Mouse (Mus musculus): ENCODE data around the gene Macrod2.

The Macrod2 gene

DNA sequence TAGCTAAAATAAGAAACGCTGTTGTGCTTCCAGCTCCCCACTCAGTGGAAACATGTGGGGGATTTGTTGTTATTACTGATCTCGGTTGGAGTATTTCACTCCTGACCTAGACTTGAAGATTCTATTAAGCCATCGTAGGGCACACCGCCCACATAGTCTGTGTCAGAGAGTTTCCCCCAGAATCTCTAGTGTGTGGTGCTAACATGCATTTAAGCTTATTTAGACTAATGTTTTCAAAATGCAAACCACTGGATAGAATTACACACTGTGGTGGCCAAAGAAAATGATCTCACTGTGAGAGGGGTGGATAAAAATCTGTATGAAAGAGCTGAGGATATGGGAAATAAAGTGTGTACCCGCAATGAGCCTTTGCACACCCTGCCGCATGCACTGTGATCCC lies 834.7 kb downstream of the Macrod2 start:
- DNase-seq = no peak

DNA sequence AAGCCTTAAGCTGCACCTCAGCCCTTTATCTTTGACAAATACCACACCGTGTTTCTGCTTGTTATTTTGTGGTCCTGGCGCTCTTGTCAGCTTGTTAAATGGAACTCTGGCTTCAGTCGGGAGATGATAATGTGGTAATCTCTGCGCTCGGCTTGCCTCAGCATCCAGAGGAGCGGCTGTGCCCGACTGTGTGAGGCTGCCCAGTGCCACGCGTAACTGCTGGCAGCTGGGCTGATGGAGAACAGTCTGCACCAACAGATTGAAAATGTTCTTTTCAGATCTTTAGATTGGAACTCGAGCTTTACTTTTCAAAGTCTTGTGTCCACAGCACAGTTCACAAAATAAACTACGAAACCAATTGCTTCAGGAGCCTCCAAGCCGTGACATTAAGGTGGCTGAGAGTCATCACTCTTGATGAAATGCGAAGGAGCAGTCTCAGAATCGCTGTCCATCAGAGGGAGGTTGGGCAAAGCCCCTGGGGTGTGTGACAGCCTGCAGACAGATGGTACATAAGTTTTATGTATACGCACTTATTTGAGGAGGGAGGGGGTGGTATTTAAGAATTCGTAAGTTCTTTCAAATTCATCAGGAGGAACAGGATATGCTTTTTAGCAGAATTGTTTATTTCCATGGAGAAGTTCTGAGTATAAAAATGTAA lies 836.0 kb downstream of the Macrod2 start:
- DNase-seq = no peak

DNA sequence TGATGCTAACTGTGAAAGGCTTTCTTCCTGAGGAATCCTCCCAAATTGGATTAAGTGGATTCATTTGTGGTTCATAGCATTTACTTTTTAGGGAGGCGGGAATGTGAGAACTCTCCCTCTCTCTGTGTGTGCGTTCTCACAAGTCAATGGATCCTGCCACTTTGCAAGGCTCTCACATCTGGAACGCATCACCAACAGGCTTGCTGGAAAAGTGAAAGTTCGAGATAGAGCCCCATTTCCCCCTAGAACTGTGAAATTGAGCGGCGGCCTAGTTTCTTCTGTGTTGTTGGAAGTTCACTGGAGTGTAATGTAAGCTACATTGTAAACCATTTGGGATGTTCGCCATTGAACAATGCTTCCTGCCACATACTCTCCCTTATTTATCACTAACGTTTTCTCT lies 839.2 kb downstream of the Macrod2 start:
- DNase-seq = no peak

DNA sequence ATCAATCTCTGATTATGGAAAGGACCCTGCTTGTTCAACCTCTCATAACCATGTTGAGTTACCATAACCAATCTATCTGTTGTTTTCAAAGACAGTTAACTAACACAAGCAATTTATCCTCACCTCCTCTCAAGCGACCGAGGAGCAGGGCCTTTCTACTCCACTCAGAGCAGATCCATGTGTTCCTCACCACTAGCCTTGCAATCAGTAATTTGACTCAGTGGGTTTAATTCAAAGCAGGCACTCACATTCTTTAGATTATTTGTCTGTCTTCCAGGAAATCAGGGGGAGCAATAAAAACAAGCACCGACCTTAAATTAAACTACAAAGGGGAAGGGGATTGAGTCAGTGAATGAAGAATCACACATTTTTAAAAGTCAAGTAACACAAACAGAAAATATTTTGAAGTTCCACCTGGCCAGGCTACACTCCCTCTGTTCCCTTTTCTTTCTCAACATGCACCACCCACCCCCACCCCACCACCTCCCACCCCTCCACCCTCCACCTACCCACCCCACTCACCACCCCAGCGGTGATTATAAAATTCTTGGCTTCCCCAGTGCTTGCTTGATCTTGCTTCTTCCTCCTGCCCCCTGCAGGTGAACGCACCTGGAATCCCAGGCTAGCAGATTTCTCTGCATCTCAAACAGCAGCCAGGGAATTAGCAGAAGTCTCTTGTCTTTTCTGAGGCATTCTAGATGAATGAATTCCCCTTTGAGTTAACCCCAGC lies 839.8 kb downstream of the Macrod2 start:
- no peak for DNase-seq

DNA sequence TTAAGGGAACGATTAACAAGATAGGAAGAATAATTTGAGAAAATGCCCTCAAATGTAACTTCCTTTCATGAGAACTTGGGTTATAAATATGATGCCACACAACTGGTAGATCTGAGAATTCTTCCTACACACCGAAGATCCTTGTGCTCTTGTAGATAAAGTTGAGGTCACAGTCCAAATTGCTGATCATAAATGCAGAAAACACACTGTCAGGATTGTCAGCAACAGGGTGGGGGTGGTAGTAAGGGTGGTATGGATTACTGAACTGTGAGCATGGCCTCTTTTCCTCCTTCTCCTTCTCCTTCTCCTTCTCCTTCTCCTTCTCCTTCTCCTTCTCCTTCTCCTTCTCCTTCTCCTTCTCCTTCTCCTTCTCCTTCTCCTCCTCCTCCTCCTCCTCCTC lies 852.6 kb downstream of the Macrod2 start:
- DNase-seq = no peak

DNA sequence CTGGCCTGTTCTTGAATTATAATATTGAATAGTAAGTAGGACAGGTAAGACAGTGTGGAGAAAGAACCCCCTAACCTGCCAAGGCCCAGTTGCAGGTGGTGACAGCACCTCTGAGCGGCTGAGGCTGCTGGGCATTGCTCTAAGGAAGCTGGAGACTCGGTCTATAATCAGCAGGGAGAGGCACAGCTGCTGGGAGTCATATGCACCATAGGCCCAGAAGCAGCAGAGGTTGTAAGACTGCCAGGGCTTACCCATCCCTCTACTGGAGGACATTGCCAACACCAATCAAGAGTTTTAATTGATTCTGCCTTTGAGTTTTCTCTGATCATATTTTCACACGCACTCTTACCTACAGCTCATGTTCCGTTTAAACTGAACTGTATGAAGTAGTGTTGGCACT lies 869.5 kb downstream of the Macrod2 start:
- DNase-seq = no peak

DNA sequence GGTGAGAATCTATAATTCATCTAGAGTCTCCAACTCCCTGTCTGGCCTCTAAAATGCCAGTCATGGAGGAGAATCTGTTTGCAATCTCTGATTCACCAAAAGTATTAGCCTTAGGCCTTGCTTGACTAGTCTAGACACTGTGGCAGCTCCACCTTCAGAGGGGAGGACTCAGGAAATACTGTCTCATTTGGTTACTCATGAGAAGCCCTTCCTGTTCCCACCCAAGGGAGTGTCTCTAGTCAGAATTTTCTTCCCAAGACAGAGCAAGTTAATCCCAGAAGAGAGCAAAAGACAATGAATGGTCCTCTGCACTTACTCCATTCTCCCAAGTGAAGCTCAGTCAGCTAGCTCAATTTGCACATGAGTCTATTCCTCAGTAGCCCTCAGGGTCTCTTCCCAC lies 871.5 kb downstream of the Macrod2 start:
- DNase-seq = no peak

DNA sequence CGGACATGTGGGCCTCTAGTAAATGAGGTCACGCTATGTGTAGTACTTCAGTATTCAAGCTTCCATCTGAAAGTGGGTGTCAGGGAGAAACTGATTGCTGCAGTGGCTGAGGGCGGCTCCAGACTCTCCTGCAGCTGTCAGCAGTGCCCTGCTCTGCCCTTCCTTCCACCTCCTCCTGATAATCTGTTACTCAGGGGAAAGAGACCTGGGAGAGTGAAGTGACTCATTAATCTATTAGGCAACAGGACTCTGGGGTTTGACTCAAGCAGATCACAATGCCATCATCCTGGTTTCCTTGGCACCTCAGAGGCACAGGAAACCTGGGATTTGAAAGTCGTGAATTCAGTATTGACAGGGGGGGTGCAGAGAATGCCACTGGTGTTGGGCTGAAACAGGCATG lies 876.4 kb downstream of the Macrod2 start:
- DNase-seq = no peak

DNA sequence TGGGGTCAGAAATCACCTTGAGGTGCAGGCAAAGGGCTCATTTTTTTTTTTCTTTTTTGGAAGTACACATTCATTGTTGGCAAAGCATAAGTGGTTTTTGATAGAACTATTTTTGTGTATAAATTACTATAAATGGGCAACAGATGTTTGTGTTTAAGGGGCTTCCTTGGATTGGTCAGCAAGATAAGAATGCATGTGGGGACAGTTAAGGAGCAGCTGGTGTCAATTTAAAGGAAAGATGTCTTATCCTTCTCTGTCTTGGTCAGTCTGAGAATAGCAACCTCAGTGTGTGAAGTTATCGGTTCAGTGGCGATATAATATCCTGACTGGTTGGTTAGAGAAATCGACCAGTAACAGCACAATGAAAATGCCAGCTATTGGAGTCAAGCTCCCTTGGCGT lies 877.9 kb downstream of the Macrod2 start:
- no peak for DNase-seq

DNA sequence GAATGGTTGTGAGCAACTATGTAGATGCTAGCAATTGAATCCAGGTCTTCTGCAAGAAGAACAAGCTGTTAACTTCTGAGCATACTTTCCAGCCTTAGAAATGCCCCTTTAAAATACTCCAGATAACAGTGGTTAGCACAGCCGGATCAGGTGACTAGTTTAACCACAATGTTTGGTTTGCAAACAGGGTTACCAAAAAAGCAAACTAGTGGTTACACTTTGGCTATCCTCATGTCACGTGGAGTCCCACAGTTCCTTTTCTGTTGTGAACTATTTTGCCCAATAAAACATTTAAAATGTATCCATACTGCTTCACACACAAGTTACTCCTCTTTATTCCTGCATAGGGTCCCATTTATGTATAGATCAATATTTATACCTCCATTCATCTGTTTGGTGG lies 879.2 kb downstream of the Macrod2 start:
- DNase-seq = no peak

DNA sequence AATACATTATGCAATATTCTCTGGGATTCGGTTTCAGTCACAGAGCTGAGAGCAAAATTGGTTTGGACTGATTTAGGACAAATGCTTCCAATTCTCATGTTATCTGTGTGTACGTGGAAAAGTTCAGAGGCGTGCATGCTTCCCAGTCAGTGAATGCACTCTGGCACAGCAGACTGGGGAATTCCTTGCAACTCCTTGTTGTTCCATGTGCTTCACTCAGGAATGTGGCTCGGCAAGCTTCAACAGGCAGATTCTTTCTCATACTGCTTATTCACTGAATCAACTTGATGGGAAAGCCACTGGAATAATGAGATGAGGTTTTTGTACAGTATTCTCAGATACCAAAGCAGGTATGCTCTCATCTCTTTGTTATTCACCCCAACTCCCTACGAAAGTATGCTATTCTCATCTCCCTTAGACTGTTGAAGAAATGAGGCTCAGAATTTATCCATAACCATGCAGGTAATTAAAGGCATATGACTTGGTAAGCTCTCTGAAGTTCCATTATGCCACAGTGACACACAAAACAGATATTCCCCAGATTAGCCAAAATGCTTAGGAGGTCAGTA lies 884.1 kb downstream of the Macrod2 start:
- peak; percentile 8 to 30 for DNase-seq

DNA sequence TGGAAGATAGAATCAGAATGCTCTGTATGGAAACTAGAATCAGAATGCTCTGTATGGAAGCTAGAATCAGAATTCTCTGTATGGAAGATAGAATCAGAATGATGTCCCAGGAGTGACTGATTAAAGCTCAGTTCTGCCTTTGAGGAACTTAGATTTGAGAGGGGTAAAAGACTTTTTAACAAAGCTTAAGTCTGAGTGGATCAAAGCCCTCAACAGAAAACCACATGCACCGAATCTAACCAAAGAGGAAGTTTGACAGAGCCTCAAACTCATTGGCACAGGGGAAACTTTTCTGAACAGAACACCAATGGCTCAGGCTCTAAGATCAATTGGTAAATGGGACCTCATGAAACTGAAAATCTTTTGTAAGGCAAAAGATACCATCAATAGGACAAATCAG lies 885.7 kb downstream of the Macrod2 start:
- DNase-seq = no peak

DNA sequence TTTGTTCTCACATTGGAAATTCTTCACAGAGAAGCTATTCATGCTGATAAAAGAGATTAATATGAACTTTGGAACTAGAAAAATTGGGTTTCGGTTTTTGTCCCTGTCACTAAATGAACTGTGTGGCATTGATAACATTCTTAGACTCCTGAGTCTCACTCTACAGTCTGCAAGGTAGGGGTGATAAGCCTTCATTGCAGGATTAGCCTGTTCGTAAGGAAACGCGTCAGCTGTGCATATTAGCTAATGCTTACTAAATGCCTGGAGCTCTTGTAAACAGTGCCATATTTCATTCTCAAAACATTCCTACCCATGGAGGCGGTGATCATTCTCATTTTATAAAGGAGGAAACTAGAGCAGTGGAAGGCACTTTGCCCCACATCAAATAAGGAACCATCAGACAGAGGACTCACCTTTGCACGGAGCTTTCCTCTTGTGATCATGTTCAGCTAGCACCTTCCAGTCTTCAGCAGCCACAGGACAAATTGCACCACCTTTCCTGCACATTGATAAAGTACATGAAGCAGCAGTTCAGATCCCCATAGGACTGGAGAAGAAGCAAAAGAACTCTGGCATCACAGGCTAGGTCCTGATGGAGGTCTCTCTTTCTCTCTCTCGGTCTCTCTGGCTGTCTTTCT lies 891.1 kb downstream of the Macrod2 start:
- DNase-seq = no peak

DNA sequence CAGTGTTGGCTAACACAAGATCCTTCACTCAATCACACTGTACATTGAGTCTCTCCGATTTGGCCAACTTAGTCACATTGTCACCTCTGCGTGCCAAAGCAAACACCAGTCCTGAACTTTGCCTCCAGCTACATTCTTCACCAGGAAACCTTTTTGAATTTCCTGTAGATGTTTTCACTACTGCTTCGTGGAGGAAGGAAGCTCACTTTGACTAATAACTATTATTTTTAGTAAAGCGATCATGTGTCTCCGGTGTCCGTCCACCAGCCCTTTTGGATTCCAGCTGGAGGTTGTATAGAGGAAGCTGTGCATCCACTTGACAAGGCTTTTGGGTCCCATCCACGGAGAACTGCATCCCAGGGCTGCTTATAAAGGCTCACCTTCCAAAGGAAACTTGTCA lies 893.4 kb downstream of the Macrod2 start:
- peak; percentile 61 to 71 for DNase-seq

DNA sequence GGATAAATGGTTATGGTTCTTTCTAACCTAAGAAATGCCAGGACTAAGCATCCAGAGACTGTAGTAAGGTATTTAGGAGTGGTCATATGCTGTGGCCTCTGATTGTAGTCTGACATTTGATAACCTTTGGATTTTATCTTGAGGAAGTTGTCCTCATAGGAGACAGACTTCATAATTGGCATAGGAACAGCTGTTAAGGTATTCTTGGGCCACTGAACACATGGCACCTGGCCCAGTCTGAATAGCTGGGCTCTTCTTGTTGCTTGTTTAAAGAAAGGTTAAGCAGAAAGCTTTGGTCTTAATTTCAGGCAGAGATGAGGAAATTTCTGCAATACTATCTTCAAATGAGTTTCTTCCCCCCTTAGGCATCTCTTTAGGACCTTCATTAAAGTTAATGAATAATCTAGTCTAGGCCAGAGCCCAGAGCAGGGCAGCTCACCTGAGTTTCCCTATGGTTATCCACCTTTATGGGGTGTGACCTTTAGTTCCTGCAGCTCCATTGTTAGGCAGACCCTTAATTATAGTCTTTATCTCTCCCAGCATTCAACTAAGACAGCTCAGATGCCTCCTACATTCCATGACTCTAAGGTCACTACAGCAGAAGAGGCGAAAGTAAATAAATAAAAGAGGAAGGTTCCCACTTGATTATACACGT lies 894.1 kb downstream of the Macrod2 start:
- DNase-seq = peak; percentile 43 to 68

DNA sequence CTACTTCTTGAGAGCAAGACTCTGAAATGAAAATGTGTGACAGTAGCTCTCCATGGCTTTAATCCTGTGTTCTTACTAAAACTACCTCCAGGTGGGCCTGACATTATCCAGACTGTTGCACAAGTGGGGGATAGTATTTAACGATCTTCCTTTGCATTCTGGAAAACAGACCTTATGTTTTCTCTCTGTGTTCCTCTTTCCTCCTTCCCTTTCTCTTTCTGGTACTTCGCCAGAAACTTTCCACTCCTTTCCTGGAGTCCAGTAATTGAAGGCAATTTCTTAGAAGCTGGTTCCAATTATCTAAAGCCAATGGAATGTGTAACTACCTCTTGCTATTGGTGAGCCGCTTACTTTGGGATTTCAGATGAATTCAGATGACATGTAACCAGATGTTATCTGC lies 897.7 kb downstream of the Macrod2 start:
- DNase-seq = no peak

DNA sequence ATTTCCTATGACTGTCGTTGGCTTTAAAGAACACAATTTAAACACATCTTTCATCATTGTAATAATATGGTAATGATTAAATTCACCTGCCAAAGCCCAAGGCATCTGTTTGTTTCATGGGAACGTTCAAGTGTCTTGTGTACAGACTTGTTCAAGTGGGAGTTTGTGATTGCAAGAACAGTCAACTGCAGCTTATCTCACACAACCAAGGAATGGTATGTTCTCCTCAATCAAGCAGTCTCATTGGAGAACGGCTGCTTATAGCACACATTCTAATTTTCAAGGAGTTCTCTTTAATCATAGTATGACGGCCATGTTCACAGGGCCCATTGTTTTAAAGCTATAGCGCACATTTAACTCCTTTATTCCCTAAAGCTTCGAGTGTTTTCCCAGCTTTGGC lies 904.1 kb downstream of the Macrod2 start:
- no peak for DNase-seq

DNA sequence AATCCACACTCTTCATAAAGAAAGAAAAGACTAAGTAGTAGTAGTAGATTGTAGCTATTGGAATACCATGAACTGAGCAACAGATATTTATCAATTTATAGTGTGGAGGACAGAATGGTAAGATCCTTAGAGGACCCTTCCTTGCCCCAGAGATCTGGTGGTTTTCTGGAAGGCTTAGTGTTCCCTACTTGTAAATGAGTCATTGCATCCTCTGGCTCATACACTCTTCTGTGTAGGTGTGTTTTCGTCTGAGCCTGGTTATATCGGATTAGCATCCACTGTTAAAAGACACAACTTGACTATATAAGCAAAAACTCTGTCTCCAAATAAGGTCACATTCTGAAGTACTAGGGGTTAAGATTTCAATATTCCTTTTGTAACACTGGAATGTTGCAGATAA lies 905.9 kb downstream of the Macrod2 start:
- no peak for DNase-seq

DNA sequence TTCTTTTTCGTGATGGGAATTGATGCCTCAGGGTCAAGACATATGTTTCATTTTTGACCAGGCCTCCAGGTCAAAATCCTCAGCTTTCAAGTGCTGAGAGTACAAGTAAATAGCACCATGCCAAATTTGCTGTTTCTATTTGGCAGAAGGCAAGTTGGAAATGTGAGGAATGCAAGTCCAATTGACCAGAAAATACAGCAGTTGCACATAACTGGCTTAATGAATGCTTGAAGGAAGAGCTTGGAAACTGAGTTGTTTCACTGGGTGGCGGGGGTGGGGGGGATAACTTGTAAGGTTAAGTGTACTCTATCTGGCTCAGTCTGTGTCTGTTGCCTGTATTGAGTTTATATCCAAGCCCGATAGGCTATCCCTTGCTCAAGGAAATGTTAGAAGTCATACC lies 913.3 kb downstream of the Macrod2 start:
- no peak for DNase-seq

DNA sequence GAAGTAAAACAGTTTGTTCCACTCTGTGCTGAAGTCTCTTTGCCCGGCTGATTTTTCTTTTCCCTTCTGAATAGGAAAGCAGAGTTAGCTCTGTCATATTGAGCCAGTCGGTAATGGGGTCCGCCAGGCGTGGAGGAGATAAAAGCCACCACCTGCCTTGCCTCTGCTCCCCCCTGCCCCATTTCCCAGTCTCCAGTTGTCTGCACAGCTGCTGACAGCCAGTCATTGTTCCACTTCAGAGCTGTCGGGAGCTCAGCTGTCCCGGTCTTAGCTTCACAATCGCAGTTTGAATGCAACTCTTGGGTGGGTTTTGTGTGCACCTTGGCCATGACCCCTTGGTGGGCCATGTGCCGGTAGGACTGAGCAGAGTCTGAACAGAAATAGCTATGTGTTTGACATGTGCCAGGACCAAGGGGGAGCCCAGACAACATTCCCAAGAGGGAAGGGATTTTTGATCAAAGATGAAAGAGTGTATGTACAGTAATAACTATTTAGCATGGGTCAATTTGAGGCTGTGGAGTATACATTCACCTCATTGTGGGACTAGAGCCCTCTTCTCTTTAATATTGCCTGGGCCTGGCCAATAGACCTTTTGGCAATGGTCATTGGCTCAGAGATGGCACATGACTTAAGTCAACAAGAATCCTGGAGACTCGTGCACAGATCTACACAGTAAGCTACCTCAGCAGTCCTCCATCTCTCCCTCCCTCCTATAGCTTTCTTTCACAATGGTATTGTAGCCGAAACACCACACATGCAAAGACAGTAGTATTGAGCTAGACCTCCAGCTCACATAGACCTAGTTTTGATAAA lies 917.2 kb downstream of the Macrod2 start:
- DNase-seq = no peak

DNA sequence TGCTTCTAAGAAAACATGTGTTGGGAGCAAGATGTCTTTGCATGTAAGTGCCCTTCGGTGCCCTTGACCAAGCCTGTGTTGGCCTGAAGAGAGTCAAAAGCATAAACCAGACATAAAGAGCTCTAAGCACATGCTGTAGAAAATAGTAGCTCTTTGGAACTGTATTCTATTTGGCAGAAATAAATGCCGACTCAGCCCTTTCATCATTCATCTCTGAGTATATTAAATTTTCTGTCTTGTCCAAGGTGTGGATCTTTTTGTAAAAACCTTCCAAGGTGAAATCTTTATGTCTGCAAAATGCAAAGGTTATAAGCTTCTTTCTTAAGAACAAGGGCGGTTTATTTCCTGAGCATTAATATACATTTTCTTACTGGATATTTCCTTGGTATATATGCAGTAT lies 920.2 kb downstream of the Macrod2 start:
- no peak for DNase-seq

DNA sequence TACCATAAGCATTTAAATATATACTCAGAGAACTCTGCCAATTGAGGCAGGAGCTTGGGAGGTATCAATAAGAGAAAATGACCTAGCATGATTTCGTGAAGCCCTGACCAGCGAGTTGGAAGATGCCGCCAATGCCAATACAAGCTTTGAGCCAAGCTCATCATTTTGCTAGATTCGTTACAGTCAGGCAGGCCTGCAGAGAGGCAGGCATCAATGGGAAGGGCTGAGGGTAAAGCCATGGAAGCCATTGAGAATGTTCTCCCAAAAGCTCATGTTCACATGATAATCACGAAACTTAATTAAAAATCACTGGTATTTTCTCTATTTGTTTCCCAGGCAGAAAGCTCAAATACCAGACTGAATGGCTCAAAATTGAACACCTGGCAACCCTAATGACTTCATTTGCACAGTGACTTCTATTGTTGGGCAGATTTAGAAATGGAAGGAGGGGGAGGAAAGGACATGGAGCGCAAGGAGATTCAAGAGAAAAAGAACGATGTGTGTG lies 928.9 kb downstream of the Macrod2 start:
- DNase-seq = no peak
